Mouse (Mus musculus): ENCODE results near the gene Cdk7. TPM values are rescaled to one million over a fixed set of nuclear protein-coding genes. Genes with fewer than 3 reads are reported as not detected.

Gene Cdk7
- polyA plus RNA-seq (2014; fragmentation: Illumina TruSeq; extraction: RNeasy Lipid Tissue Mini Kit (QIAGEN cat#74804); ENCODE audit: low read depth, low replicate concordance), result 38.1 TPM

GRCm38 (mm10) chr13:100730861-100731176, at the start of gene Cdk7:
TSS of gene Cdk7 (minus strand) at chr13:100730939.

GRCm38 (mm10) chr13:100775252-100776055, 44.7 kb upstream of the Cdk7 start, which contains the start of gene Cenph:
TSS of gene Cenph (minus strand) at chr13:100775899.

GRCm38 (mm10) chr13:100744036-100744744, 13.5 kb upstream of the Cdk7 start, which contains the start of gene Mrps36:
TSS of gene Mrps36 (minus strand) at chr13:100744659.

GRCm38 (mm10) chr13:100669291-100670022, 61.3 kb downstream of the Cdk7 start, which contains the start of gene Ccdc125:
TSS of gene Ccdc125 (plus strand) at chr13:100669717.

Other genes starting within 250 kb of the Cdk7 start
- gene Gtf2h2, start 238.4 kb downstream of the Cdk7 start, polyA plus RNA-seq (2014; fragmentation: Illumina TruSeq; extraction: RNeasy Lipid Tissue Mini Kit (QIAGEN cat#74804); ENCODE audit: low read depth, low replicate concordance), result 70.5 TPM
- 7.9 TPM for gene Ocln, start 178.2 kb downstream of the Cdk7 start, polyA plus RNA-seq (2014; fragmentation: Illumina TruSeq; extraction: RNeasy Lipid Tissue Mini Kit (QIAGEN cat#74804); ENCODE audit: low read depth, low replicate concordance)
- gene Marveld2, start 114.0 kb downstream of the Cdk7 start, polyA plus RNA-seq (2014; fragmentation: Illumina TruSeq; extraction: RNeasy Lipid Tissue Mini Kit (QIAGEN cat#74804); ENCODE audit: low read depth, low replicate concordance), result 0.64 TPM
- 2,518 TPM for gene Ak6, start 80.0 kb downstream of the Cdk7 start, polyA plus RNA-seq (2014; fragmentation: Illumina TruSeq; extraction: RNeasy Lipid Tissue Mini Kit (QIAGEN cat#74804); ENCODE audit: low read depth, low replicate concordance)
- 116 TPM for gene Rad17, start 79.9 kb downstream of the Cdk7 start, polyA plus RNA-seq (2014; fragmentation: Illumina TruSeq; extraction: RNeasy Lipid Tissue Mini Kit (QIAGEN cat#74804); ENCODE audit: low read depth, low replicate concordance)
- 241 TPM for gene Taf9, start 79.4 kb downstream of the Cdk7 start, polyA plus RNA-seq (2014; fragmentation: Illumina TruSeq; extraction: RNeasy Lipid Tissue Mini Kit (QIAGEN cat#74804); ENCODE audit: low read depth, low replicate concordance)
- 0.21 TPM for gene Ccdc125, start 61.2 kb downstream of the Cdk7 start, polyA plus RNA-seq (2014; fragmentation: Illumina TruSeq; extraction: RNeasy Lipid Tissue Mini Kit (QIAGEN cat#74804); ENCODE audit: low read depth, low replicate concordance)
- 112 TPM for gene Mrps36, start 13.7 kb upstream of the Cdk7 start, polyA plus RNA-seq (2014; fragmentation: Illumina TruSeq; extraction: RNeasy Lipid Tissue Mini Kit (QIAGEN cat#74804); ENCODE audit: low read depth, low replicate concordance)
- 19.5 TPM for gene Cenph, start 45.0 kb upstream of the Cdk7 start, polyA plus RNA-seq (2014; fragmentation: Illumina TruSeq; extraction: RNeasy Lipid Tissue Mini Kit (QIAGEN cat#74804); ENCODE audit: low read depth, low replicate concordance)
- 101 TPM for gene Ccnb1, start 55.6 kb upstream of the Cdk7 start, polyA plus RNA-seq (2014; fragmentation: Illumina TruSeq; extraction: RNeasy Lipid Tissue Mini Kit (QIAGEN cat#74804); ENCODE audit: low read depth, low replicate concordance)
- 35.9 TPM for gene Slc30a5, start 102.5 kb upstream of the Cdk7 start, polyA plus RNA-seq (2014; fragmentation: Illumina TruSeq; extraction: RNeasy Lipid Tissue Mini Kit (QIAGEN cat#74804); ENCODE audit: low read depth, low replicate concordance)